Mouse (Mus musculus) liver, embryonic 14.5 days (tissue): ENCODE measurements around the gene Sgms1. TPM values are rescaled to one million over a fixed set of nuclear protein-coding genes. Genes with fewer than 3 reads are reported as not detected.

Experiments used
- ATAC-seq: fragments of 200-750 bp; cut with Nextera tagmentation; 2 replicates; pipeline ENCODE4 v1.8.0; 2017; ENCODE audit warnings: moderate number of reproducible peaks, mild to moderate bottlenecking, moderate library complexity; ENCODE audit not compliant: insufficient read depth
- DNase-seq, 3 experiments: peaks; one replicate each; pipeline ENCODE4 v3.0.0-alpha.2; 2012 to 2013; ENCODE audit warnings: low read depth in 3 of 3, low spot score in 3 of 3
- H3K27ac ChIP-seq: fragments of 300-500 bp; sonication (generic); 2 replicates; pipeline ENCODE4 v1.5.1; 2014; ENCODE audit warnings: moderate library complexity, mild to moderate bottlenecking, control low read depth, inconsistent platforms
- H3K27me3 ChIP-seq: fragments of 300-500 bp; sonication (generic); 2 replicates; pipeline ENCODE4 v1.6.1; 2014; ENCODE audit warnings: mild to moderate bottlenecking, low read length, moderate library complexity; ENCODE audit not compliant: control insufficient read depth, insufficient read depth
- H3K36me3 ChIP-seq: fragments of 300-500 bp; sonication (generic); replicated peaks from 2 replicates; pipeline ENCODE4 v1.6.1; 2014; ENCODE audit warnings: low read depth; ENCODE audit not compliant: control insufficient read depth, insufficient read depth
- H3K4me1 ChIP-seq, 2 experiments: fragments of 200-500 bp in 1 of 2; fragments of 300-500 bp in 1 of 2; sonication (generic) in 1 of 2; replicated peaks; 2 replicates each; pipeline ENCODE4 v1.6.1; 2012 to 2014; ENCODE audit warnings: antibody characterized with exemption in 1 of 2, inconsistent platforms in 1 of 2, low read length in 1 of 2; ENCODE audit not compliant: control insufficient read depth in 2 of 2, insufficient read depth in 2 of 2
- H3K4me2 ChIP-seq: fragments of 300-500 bp; sonication (generic); 2 replicates; pipeline ENCODE4 v1.6.1; 2014; ENCODE audit warnings: low read depth, mild to moderate bottlenecking, control low read depth, moderate library complexity
- H3K4me3 ChIP-seq, 2 experiments: fragments of 200-500 bp in 1 of 2; fragments of 300-500 bp in 1 of 2; sonication (generic) in 1 of 2; 2 replicates each; pipeline ENCODE4 v1.5.1; 2012 to 2014; ENCODE audit warnings: low read depth in 2 of 2, low read length in 2 of 2, mild to moderate bottlenecking in 2 of 2, control low read depth in 1 of 2, inconsistent platforms in 1 of 2, moderate library complexity in 1 of 2; ENCODE audit not compliant: insufficient read depth in 1 of 2
- H3K9ac ChIP-seq: fragments of 300-500 bp; sonication (generic); replicated peaks from 2 replicates; pipeline ENCODE4 v1.6.1; 2014; ENCODE audit warnings: mild to moderate bottlenecking, control low read depth, moderate library complexity
- H3K9me3 ChIP-seq: fragments of 300-500 bp; sonication (generic); 2 replicates; pipeline ENCODE4 v1.6.1; 2016; ENCODE audit warnings: low read length, mixed read lengths; ENCODE audit not compliant: control insufficient read depth
- CTCF ChIP-seq: IDR thresholded peaks from 2 replicates; pipeline ENCODE4 v1.5.1; 2016; ENCODE audit warnings: antibody characterized with exemption, low read depth, control low read depth
- EP300 ChIP-seq: IDR thresholded peaks from 2 replicates; pipeline ENCODE4 v1.6.1; 2016; ENCODE audit warnings: antibody characterized with exemption, low read depth
- WGBS: fragments of 180-500 bp; shearing (Covaris S2); extraction: QIAGEN DNeasy Blood & Tissue Kit; methylation state at CpG from one replicate; pipeline ENCODE4 v1.1.7; 2014; ENCODE audit not compliant: insufficient replicate concordance; 5-methylcytosine and 5-hydroxymethylcytosine counted together
- polyA plus RNA-seq, 2 experiments: library from polyadenylated mRNA; depleted of rRNA in 1 of 2; stranded (reverse) in 1 of 2; unstranded in 1 of 2; fragments of >200 nt; fragmentation: Nextera tagmentation in 1 of 2; extraction: Ambion mirVana in 1 of 2; gene quantifications; 2 replicates each; pipeline versions ENCODE4 v1.2.1 to v1.2.3; 2012 to 2014

Sgms1 gene
- polyA plus RNA-seq, 2 experiments, result 17.3 to 19.2 TPM

DNA sequence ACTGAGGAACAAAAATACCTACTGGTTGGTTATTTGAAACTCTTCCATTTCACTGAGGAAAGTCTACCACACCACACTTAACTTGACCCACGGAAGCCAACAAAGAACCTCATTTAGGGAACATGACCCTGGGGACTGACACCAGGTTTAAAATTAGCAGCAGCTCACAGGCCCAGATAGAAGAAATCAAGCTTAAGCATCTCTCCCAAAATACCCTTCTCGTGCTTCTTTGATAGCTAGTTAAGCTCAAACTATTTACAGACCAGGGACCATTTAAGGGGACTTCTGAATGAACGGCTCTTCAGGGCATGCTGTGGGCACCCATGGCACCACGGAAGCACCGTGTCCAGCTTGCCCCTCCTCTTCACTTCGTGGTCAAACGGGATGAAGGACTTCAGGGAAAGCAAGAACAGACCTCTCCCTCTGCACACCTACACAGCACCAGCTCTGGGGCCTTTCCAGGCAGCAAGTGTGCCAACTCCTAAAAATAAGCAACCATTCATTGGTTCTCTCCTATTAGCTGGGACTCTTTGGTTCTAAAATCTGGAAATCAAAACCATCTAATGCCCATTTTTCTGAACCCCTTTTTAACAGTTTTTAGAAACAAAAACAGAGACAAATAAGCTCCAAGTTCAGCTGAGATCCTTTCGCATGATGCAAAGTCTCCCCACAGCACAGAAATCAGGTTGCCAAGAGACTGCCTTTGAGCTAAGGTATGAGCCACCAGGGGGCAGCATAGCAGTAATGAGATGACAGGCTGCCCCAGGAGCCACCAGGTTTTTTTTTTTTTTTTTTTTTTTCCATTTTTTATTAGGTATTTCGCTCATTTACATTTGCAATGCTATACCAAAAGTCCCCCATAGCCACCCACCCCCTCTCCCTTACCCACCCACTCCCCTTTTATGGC lies 219.6 kb downstream of the Sgms1 start:
- Histone ChIP-seq H3K4me2 (no peak overlapping the region), H3K27ac (no peak overlapping the region), H3K4me3 (no peak overlapping the region), H3K9ac (no peak overlapping the region), H3K27me3 (no peaks in the 10 kb centered on the region), H3K36me3 (no peaks in the 10 kb centered on the region), H3K9me3 (no peaks in the 10 kb centered on the region), H3K4me1 (peaks cover 29 to 31% of the 10 kb centered on the region in 2 experiments)
- WGBS, result 65% methylated on average over 8 of the region's 9 CpGs
- peak; percentile 64 to 73 (median 65) for DNase-seq
- no peak for ATAC-seq
- TF ChIP-seq EP300, result no peak
- peak; percentile 82 for TF ChIP-seq CTCF

DNA sequence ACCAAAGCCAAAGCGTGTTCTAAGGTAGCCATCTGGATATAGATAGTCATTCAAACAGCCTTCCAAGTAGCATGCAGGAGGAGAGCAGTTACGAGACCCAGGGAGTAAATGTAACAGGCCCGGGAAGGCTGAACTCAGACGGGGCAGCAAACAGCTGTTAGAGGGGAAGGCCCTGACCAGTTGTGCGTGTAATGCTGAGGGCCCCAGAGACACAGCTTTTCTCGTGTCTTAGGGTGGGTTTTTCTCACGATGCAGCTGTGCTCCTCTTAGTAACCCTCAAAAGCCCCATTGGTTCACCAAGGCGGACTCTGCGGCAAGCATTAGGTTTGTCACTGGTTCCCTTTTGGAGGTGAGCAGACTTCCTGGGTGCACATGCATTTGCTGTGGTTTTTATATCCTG lies 221.5 kb downstream of the Sgms1 start:
- 85% methylated on average over 9 of the region's 9 CpGs for WGBS
- H3K9ac ChIP-seq, result no peak overlapping the region
- TF ChIP-seq EP300 (no peak), CTCF (no peak)

DNA sequence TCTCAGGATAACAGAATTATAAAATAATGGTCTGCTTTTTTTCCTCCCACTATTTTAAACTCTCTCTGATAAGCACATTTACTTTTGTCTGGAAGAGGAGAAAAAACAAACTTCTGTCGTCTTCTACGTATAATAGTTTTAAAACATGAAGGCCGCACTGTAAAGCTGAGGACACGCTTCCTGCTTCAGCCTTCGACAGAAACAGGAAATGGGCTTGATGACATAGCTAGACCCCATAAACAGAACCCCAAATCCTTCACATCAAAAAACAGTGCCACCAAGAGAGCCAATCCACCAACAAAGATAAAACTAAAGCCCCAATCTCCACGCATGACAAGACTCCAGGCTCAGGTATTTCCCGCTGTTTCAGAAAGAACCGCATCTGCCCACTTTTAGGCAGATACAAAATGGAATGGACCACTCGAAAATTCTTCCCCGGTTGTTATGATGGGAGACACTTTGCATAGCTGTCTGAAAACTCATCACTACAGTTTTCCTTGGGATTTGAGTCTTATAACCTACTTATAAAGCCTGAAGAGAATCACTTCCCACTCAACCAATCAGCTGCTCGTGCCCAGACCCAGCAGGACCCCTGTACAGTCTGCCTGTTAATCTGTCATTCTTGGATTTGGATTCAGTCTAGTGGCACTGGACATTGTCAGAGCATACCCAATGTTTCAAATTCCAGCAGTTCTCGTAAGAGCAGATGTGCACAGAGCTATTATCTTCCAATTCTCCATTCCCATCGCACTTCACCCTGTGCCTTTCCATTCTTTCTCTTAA lies 222.5 kb downstream of the Sgms1 start:
- ATAC-seq, result no peak
- Histone ChIP-seq H3K9ac (no peak overlapping the region), H3K4me3 (no peak overlapping the region), H3K27me3 (no peaks in the 10 kb centered on the region), H3K4me1 (peaks cover 2 to 7% of the 10 kb centered on the region in 2 experiments), H3K27ac (no peak overlapping the region), H3K4me2 (no peak overlapping the region), H3K9me3 (no peaks in the 10 kb centered on the region), H3K36me3 (no peaks in the 10 kb centered on the region)
- 76% methylated on average over 13 of the region's 13 CpGs for WGBS
- DNase-seq, result no peak
- TF ChIP-seq EP300 (no peak), CTCF (no peak)

More for the DNA sequence above, 221.5 kb downstream of the Sgms1 start:
- no peak overlapping the region for H3K27ac ChIP-seq
- H3K4me3 ChIP-seq, result no peak overlapping the region
- peaks cover 12 to 17% of the 10 kb centered on the region in 2 experiments for H3K4me1 ChIP-seq
- H3K4me2 ChIP-seq, result no peak overlapping the region
- H3K36me3 ChIP-seq, result no peaks in the 10 kb centered on the region
- DNase-seq (no peak), ATAC-seq (no peak)
- H3K9me3 ChIP-seq, result no peaks in the 10 kb centered on the region
- no peaks in the 10 kb centered on the region for H3K27me3 ChIP-seq

DNA sequence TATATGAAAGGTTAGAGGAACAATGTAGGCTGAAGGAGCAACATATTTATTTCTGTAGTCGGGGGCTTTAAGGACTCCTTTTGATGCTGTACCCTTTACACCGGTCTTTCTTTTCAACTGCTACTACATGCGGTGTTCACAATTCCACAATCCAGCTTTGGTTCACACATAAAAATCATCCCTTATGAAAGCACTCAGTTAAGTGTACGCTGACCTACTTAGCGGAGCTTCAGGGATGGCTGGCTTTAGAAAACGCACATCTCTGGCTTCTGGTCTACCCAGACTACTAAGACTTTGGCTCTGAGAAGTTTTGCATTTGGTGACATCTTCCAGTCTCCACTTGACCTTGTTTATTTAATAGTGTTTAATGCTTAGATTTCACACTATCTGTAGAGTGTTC lies 223.8 kb downstream of the Sgms1 start:
- ATAC-seq (no peak), DNase-seq (no peak)
- no peaks in the 10 kb centered on the region for H3K36me3 ChIP-seq
- H3K9ac ChIP-seq, result no peak overlapping the region
- no peaks in the 10 kb centered on the region for H3K27me3 ChIP-seq
- no peak overlapping the region for H3K4me3 ChIP-seq
- 90% methylated on average over 6 of the region's 6 CpGs for WGBS
- peaks cover 0 to 6% of the 10 kb centered on the region in 2 experiments; a peak in 2 of 4 replicates for H3K4me1 ChIP-seq
- TF ChIP-seq EP300 (no peak), CTCF (no peak)
- no peaks in the 10 kb centered on the region for H3K9me3 ChIP-seq
- H3K27ac ChIP-seq, result no peak overlapping the region
- H3K4me2 ChIP-seq, result no peak overlapping the region

DNA sequence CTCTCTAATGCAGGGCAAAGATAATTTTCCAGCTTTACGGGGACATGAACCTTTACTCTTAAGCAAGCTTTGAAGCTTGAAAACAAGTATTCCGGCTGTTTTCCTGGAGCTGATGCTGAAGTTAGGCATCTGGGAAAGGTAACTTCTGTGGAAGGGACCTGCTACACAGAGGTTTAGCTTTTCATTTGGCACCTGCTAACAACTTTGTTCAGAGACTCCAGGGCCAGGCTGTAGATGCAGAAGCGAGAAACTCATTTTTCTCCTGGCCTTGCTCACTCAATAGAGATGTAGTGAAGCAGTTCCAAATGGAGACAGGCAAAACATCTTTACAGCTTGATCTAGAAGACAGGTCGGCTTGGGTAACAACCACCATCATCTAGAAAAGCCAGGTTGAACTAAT lies 225.4 kb downstream of the Sgms1 start:
- H3K27me3 ChIP-seq, result no peaks in the 10 kb centered on the region
- no peaks in the 10 kb centered on the region for H3K9me3 ChIP-seq
- peaks cover 0 to 6% of the 10 kb centered on the region in 2 experiments; a peak in 2 of 4 replicates for H3K4me1 ChIP-seq
- no peak for ATAC-seq
- DNase-seq, result no peak
- TF ChIP-seq EP300, result no peak
- no peak for TF ChIP-seq CTCF
- H3K4me3 ChIP-seq, result no peak overlapping the region
- no peak overlapping the region for H3K4me2 ChIP-seq
- 85% methylated on average over 4 of the region's 4 CpGs for WGBS
- peaks cover 10% of the 10 kb centered on the region for H3K36me3 ChIP-seq
- no peak overlapping the region for H3K27ac ChIP-seq
- H3K9ac ChIP-seq, result no peak overlapping the region
